Mouse (Mus musculus): ENCODE results near the gene Ankrd54. TPM values are rescaled to one million over a fixed set of nuclear protein-coding genes. Genes with fewer than 3 reads are reported as not detected.

Ankrd54 gene
- polyA plus RNA-seq (2015; fragmentation: Nextera tagmentation; extraction: Ambion mirVana), result 56.0 and 59.7 TPM in 2 replicates

- no peaks in the 10 kb centered on the region for H3K9me3 ChIP-seq
- peaks cover 22% of the 10 kb centered on the region for H3K4me1 ChIP-seq (replicated peaks)
- no peaks in the 10 kb centered on the region for H3K27me3 ChIP-seq
- peak within 1 kb of the TSS; percentile 70 for H3K4me3 ChIP-seq
- peak; percentile 100 for ATAC-seq (ENCODE audit: low FRiP score, low read depth)
- WGBS, result under 1% methylated on average over 80 of the region's 80 CpGs
- peak within 1 kb of the TSS; percentile 79 for H3K4me2 ChIP-seq
- peak within 1 kb of the TSS; percentile 79 for H3K9ac ChIP-seq
- H3K27ac ChIP-seq (replicated peaks), result peak within 1 kb of the TSS; percentile 83
- peaks cover 27% of the 10 kb centered on the region for H3K36me3 ChIP-seq
These were observed at the start of gene Ankrd54 for GRCm38 (mm10) chr15:79062376-79063159. TSS of gene Ankrd54 (minus strand) at chr15:79062893.

GRCm38 (mm10) chr15:79111774-79112173, 49.1 kb upstream of the Ankrd54 start:
- Histone ChIP-seq H3K9ac (no peak overlapping the region), H3K4me1 (replicated peaks) (peaks cover 33% of the 10 kb centered on the region), H3K27ac (replicated peaks) (no peak overlapping the region), H3K9me3 (no peaks in the 10 kb centered on the region), H3K36me3 (peaks cover 12% of the 10 kb centered on the region), H3K4me2 (no peak overlapping the region), H3K27me3 (no peaks in the 10 kb centered on the region), H3K4me3 (no peak overlapping the region)
- no peak for ATAC-seq (ENCODE audit: low FRiP score, low read depth)
- 80% methylated on average over 4 of the region's 4 CpGs for WGBS

GRCm38 (mm10) chr15:79110528-79110927, 47.8 kb upstream of the Ankrd54 start:
- Histone ChIP-seq H3K36me3 (peaks cover 9% of the 10 kb centered on the region), H3K4me2 (peak overlapping the region; percentile 96), H3K4me3 (peak overlapping the region; percentile 95), H3K27ac (replicated peaks) (no peak overlapping the region), H3K9ac (peak overlapping the region; percentile 93; the same call in 1 of the 2 replicates), H3K9me3 (no peaks in the 10 kb centered on the region), H3K4me1 (replicated peaks) (peaks cover 33% of the 10 kb centered on the region), H3K27me3 (no peaks in the 10 kb centered on the region)
- no peak for ATAC-seq (ENCODE audit: low FRiP score, low read depth)
- WGBS, result 66% methylated on average over 2 of the region's 2 CpGs

GRCm38 (mm10) chr15:79110031-79110430, 47.3 kb upstream of the Ankrd54 start:
- WGBS, result 14% methylated on average over 9 of the region's 9 CpGs
- Histone ChIP-seq H3K4me3 (peak overlapping the region; percentile 95), H3K4me1 (replicated peaks) (peaks cover 33% of the 10 kb centered on the region), H3K9ac (peak overlapping the region; percentile 93), H3K4me2 (peak overlapping the region; percentile 96), H3K36me3 (peaks cover 4% of the 10 kb centered on the region), H3K27ac (replicated peaks) (no peak overlapping the region), H3K27me3 (no peaks in the 10 kb centered on the region), H3K9me3 (no peaks in the 10 kb centered on the region)
- no peak for ATAC-seq (ENCODE audit: low FRiP score, low read depth)

- Histone ChIP-seq H3K4me3 (peak overlapping the region; percentile 95), H3K27me3 (no peaks in the 10 kb centered on the region), H3K4me2 (peak overlapping the region; percentile 96), H3K9me3 (no peaks in the 10 kb centered on the region), H3K27ac (replicated peaks) (peak overlapping the region; percentile 82), H3K9ac (peak overlapping the region; percentile 93), H3K4me1 (replicated peaks) (peaks cover 33% of the 10 kb centered on the region), H3K36me3 (no peaks in the 10 kb centered on the region)
- ATAC-seq (ENCODE audit: low FRiP score, low read depth), result peak; percentile 36
- WGBS, result under 1% methylated on average over 46 of the region's 46 CpGs
These were observed 46.7 kb upstream of the Ankrd54 start for GRCm38 (mm10) chr15:79109321-79109934.

GRCm38 (mm10) chr15:79108421-79109320, 46.0 kb upstream of the Ankrd54 start, which contains the start of gene Micall1:
TSS of gene Micall1 (plus strand) at chr15:79108898.
- under 1% methylated on average over 65 of the region's 85 CpGs for WGBS

GRCm38 (mm10) chr15:79107966-79108365, 45.3 kb upstream of the Ankrd54 start:
- no peak overlapping the region for H3K9ac ChIP-seq
- peak overlapping the region; percentile 82; the same call in 1 of the 2 replicates for H3K27ac ChIP-seq (replicated peaks)
- H3K27me3 ChIP-seq, result no peaks in the 10 kb centered on the region
- H3K36me3 ChIP-seq, result no peaks in the 10 kb centered on the region
- H3K4me3 ChIP-seq, result peak overlapping the region; percentile 95
- H3K4me2 ChIP-seq, result peak overlapping the region; percentile 96
- ATAC-seq (ENCODE audit: low FRiP score, low read depth), result no peak
- peaks cover 33% of the 10 kb centered on the region for H3K4me1 ChIP-seq (replicated peaks)
- WGBS, result 17% methylated on average over 7 of the region's 7 CpGs
- H3K9me3 ChIP-seq, result no peaks in the 10 kb centered on the region

More at GRCm38 (mm10) chr15:79108421-79109320, 46.0 kb upstream of the Ankrd54 start, which contains the start of gene Micall1:
- Histone ChIP-seq H3K27ac (replicated peaks) (peak within 1 kb of the TSS; percentile 82), H3K4me3 (peak within 1 kb of the TSS; percentile 95), H3K27me3 (no peaks in the 10 kb centered on the region), H3K9ac (peak within 1 kb of the TSS; percentile 93), H3K4me2 (peak within 1 kb of the TSS; percentile 96), H3K4me1 (replicated peaks) (peaks cover 33% of the 10 kb centered on the region), H3K36me3 (no peaks in the 10 kb centered on the region), H3K9me3 (no peaks in the 10 kb centered on the region)
- peak; percentile 62 for ATAC-seq (ENCODE audit: low FRiP score, low read depth)

GRCm38 (mm10) chr15:79105804-79106203, 43.1 kb upstream of the Ankrd54 start:
- Histone ChIP-seq H3K27me3 (no peaks in the 10 kb centered on the region), H3K4me2 (no peak overlapping the region), H3K9me3 (no peaks in the 10 kb centered on the region), H3K9ac (no peak overlapping the region), H3K4me1 (replicated peaks) (peaks cover 21% of the 10 kb centered on the region), H3K36me3 (no peaks in the 10 kb centered on the region), H3K4me3 (no peak overlapping the region), H3K27ac (replicated peaks) (no peak overlapping the region)
- no peak for ATAC-seq (ENCODE audit: low FRiP score, low read depth)
- 43% methylated on average over 2 of the region's 2 CpGs for WGBS

- 62% methylated on average over 10 of the region's 10 CpGs for WGBS
- H3K9ac ChIP-seq, result no peak overlapping the region
- H3K4me2 ChIP-seq, result no peak overlapping the region
- H3K9me3 ChIP-seq, result no peaks in the 10 kb centered on the region
- H3K4me1 ChIP-seq (replicated peaks), result peaks cover 9% of the 10 kb centered on the region
- no peaks in the 10 kb centered on the region for H3K27me3 ChIP-seq
- H3K36me3 ChIP-seq, result no peaks in the 10 kb centered on the region
- no peak overlapping the region for H3K4me3 ChIP-seq
- no peak overlapping the region for H3K27ac ChIP-seq (replicated peaks)
- no peak for ATAC-seq (ENCODE audit: low FRiP score, low read depth)
These were observed 40.6 kb upstream of the Ankrd54 start for GRCm38 (mm10) chr15:79103264-79103663.

- Histone ChIP-seq H3K27ac (replicated peaks) (no peak overlapping the region), H3K27me3 (no peaks in the 10 kb centered on the region), H3K36me3 (no peaks in the 10 kb centered on the region), H3K4me3 (no peak overlapping the region), H3K9ac (no peak overlapping the region), H3K4me1 (replicated peaks) (0 out of 2 replicates have a peak, but pooled peaks cover 5% of the 10 kb centered on the region), H3K4me2 (no peak overlapping the region), H3K9me3 (no peaks in the 10 kb centered on the region)
- no peak for ATAC-seq (ENCODE audit: low FRiP score, low read depth)
These were observed 38.8 kb upstream of the Ankrd54 start for GRCm38 (mm10) chr15:79101531-79101930.

GRCm38 (mm10) chr15:79100391-79100790, 37.7 kb upstream of the Ankrd54 start:
- Histone ChIP-seq H3K9me3 (no peaks in the 10 kb centered on the region), H3K4me3 (no peak overlapping the region), H3K4me2 (no peak overlapping the region), H3K27me3 (no peaks in the 10 kb centered on the region), H3K4me1 (replicated peaks) (0 out of 2 replicates have a peak, but pooled peaks cover 5% of the 10 kb centered on the region), H3K9ac (no peak overlapping the region), H3K27ac (replicated peaks) (no peak overlapping the region), H3K36me3 (peaks cover 6% of the 10 kb centered on the region)
- 79% methylated on average over 4 of the region's 4 CpGs for WGBS
- no peak for ATAC-seq (ENCODE audit: low FRiP score, low read depth)
